Mouse (Mus musculus) midbrain, embryonic 14.5 days (tissue): ENCODE measurements around the gene Rpp40. TPM values are rescaled to one million over a fixed set of nuclear protein-coding genes. Genes with fewer than 3 reads are reported as not detected.

Experiments
- ATAC-seq: fragments of 200-750 bp; cut with Nextera tagmentation; 2 replicates; pipeline ENCODE4 v1.8.0; 2017; ENCODE audit warnings: moderate number of reproducible peaks, moderate library complexity; ENCODE audit not compliant: low FRiP score, low TSS enrichment
- DNase-seq: peaks from one replicate; pipeline ENCODE4 v3.0.0-alpha.2; 2015
- H3K27ac ChIP-seq: fragments of 300-500 bp; sonication (generic); replicated peaks from 2 replicates; pipeline ENCODE4 v1.5.1; 2014; ENCODE audit warnings: mild to moderate bottlenecking, low read depth, low read length, moderate library complexity
- H3K27me3 ChIP-seq: fragments of 300-500 bp; sonication (generic); 2 replicates; pipeline ENCODE4 v1.6.1; 2014; ENCODE audit warnings: low read length, control low read depth, mixed read lengths; ENCODE audit not compliant: control insufficient read depth, insufficient read depth
- H3K36me3 ChIP-seq: fragments of 300-500 bp; sonication (generic); 2 replicates; pipeline ENCODE4 v1.6.1; 2014; ENCODE audit warnings: low read length, control low read depth; ENCODE audit not compliant: control insufficient read depth, insufficient read depth
- H3K4me1 ChIP-seq: fragments of 300-500 bp; sonication (generic); 2 replicates; pipeline ENCODE4 v1.6.1; 2014; ENCODE audit warnings: mild to moderate bottlenecking, antibody characterized with exemption, low read length, control low read depth; ENCODE audit not compliant: control insufficient read depth, insufficient read depth
- H3K4me2 ChIP-seq: fragments of 300-500 bp; sonication (generic); 2 replicates; pipeline ENCODE4 v1.6.1; 2014; ENCODE audit warnings: mild to moderate bottlenecking, low read length, moderate library complexity
- H3K4me3 ChIP-seq: fragments of 300-500 bp; sonication (generic); replicated peaks from 2 replicates; pipeline ENCODE4 v1.5.1; 2014; ENCODE audit warnings: low read depth, low read length
- H3K9ac ChIP-seq: fragments of 300-500 bp; sonication (generic); replicated peaks from 2 replicates; pipeline ENCODE4 v1.6.1; 2014; ENCODE audit warnings: mild to moderate bottlenecking, low read length, moderate library complexity
- H3K9me3 ChIP-seq: fragments of 300-500 bp; sonication (generic); 2 replicates; pipeline ENCODE4 v1.6.1; 2016; ENCODE audit warnings: low read length, control low read depth, mixed read lengths; ENCODE audit not compliant: control insufficient read depth
- WGBS: fragments of 180-500 bp; shearing (Covaris S2); extraction: QIAGEN DNeasy Blood & Tissue Kit; methylation state at CpG from one replicate; pipeline ENCODE4 v1.1.7; 2014; 5-methylcytosine and 5-hydroxymethylcytosine counted together
- polyA plus RNA-seq: library from polyadenylated mRNA; unstranded; fragments of >200 nt; fragmentation: Nextera tagmentation; extraction: Ambion mirVana; gene quantifications from 2 replicates; pipeline ENCODE4 v1.2.1, GENCODE M21; 2014

The Rpp40 gene
- polyA plus RNA-seq, 1 experiment from 2014 or later, result 6.8 TPM

DNA sequence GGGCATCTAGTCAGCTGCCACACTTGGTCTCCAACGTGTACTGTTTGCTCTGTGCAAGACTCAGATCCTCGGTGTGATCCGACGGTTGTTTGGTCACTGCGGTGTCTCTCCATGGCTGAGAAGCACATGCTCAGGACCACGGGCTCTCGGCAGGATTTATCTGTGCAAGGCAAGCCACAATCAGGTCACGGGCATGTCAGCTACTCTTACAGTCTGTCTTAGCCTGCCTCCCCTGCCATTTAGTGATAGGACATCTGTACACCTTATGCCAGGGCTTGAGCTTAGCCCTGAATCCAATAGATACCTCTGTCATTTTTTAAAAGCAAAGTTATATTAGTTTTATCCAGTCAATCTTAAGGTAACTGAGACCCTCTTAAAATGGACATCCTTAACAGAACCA, 35.5 kb downstream of the Rpp40 start:
- no peak overlapping the region for H3K4me2 ChIP-seq
- no peaks in the 10 kb centered on the region for H3K9me3 ChIP-seq
- H3K9ac ChIP-seq, result no peak overlapping the region
- H3K27ac ChIP-seq, result no peak overlapping the region
- DNase-seq (no peak), ATAC-seq (no peak)
- H3K36me3 ChIP-seq, result no peaks in the 10 kb centered on the region
- H3K4me1 ChIP-seq, result no peaks in the 10 kb centered on the region
- H3K27me3 ChIP-seq, result no peaks in the 10 kb centered on the region
- H3K4me3 ChIP-seq, result no peak overlapping the region
- WGBS, result 94% methylated on average over 8 of the region's 8 CpGs

DNA sequence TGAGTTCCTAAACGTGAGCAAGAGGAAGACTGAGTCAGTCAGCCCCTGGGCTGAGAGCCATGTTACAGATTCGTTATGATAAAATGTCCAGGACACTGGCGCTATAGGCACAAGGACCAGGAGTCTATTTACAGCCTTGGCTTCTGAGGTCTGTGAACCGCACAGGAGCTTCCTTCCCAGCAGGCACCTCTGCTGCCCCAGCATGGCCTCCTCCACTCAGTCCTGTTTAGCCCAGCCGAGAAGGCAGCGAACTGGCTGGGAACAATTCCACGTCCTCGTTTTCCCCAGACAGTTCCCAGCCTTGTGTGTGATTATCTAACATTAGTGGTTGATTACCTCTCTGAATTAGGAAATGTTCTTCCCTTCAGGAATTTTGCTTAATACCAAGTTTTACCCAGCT, 45.2 kb downstream of the Rpp40 start:
- Histone ChIP-seq H3K27ac (no peak overlapping the region), H3K4me2 (no peak overlapping the region), H3K27me3 (no peaks in the 10 kb centered on the region), H3K4me3 (no peak overlapping the region), H3K36me3 (no peaks in the 10 kb centered on the region), H3K9ac (no peak overlapping the region), H3K9me3 (no peaks in the 10 kb centered on the region), H3K4me1 (no peaks in the 10 kb centered on the region)
- WGBS, result 75% methylated on average over 8 of the region's 8 CpGs
- DNase-seq (no peak), ATAC-seq (no peak)

DNA sequence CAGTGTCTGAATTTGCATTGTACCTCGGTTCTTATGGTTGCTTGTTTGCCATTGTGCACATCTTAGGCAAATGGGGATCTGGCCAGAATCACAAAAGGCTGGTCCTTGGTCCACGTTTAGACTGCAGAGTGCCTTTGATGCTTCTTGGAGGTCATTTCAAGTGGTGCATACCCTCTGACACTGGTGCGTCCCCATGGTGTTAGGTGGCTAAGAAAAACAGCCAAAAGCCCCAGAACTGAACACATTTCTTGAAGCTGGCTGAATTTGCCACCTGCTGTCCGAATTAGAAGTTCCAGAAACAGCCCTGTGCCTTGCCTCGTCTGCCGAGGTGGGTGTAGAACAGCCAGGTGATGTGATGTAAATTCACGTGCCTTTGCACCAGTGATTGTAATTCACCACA, 48.7 kb downstream of the Rpp40 start:
- ATAC-seq, result no peak
- Histone ChIP-seq H3K4me1 (no peaks in the 10 kb centered on the region), H3K9me3 (no peaks in the 10 kb centered on the region), H3K4me3 (no peak overlapping the region), H3K9ac (no peak overlapping the region), H3K27me3 (no peaks in the 10 kb centered on the region), H3K36me3 (no peaks in the 10 kb centered on the region), H3K27ac (no peak overlapping the region), H3K4me2 (no peak overlapping the region)
- WGBS, result 82% methylated on average over 7 of the region's 7 CpGs
- DNase-seq, result no peak

DNA sequence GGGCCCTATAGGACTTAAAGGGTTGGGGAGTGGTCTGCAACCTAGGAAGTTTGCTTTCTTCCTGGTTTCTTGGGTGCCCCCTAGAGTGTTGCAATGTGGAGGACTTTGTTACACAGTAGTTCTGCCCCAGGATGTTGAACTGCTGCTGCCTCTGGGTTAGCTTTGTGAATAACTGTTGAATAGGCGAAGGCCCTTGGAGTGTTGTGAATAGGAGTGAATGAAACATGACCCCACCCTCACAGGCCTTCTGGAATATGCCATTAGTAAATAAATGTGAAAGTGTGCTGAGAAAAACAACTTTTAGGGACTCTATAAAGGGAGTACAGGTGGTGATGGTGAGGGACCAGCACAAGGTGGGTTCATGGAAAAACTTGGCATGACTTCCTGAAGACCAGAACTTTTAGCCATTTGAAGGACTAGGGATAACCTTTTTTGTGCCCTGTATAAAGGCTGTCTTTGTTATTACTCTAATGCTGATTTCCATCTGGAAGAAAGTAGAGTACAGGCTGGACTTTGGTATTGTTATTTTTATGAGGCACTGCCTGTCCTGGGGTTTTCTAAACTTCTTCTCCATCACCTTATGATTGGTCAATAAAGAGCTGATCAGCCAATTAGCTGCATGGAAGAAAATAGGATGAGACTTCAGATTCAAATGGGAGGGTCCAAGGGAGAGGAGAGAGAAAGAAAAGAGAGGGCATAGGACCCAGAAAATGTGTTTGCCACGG, 53.1 kb downstream of the Rpp40 start:
- Histone ChIP-seq H3K27ac (no peak overlapping the region), H3K36me3 (no peaks in the 10 kb centered on the region), H3K9me3 (no peaks in the 10 kb centered on the region), H3K9ac (no peak overlapping the region), H3K4me3 (no peak overlapping the region), H3K4me1 (no peaks in the 10 kb centered on the region), H3K27me3 (no peaks in the 10 kb centered on the region), H3K4me2 (no peak overlapping the region)
- DNase-seq (no peak), ATAC-seq (no peak)
- 70% methylated on average over 2 of the region's 2 CpGs for WGBS

DNA sequence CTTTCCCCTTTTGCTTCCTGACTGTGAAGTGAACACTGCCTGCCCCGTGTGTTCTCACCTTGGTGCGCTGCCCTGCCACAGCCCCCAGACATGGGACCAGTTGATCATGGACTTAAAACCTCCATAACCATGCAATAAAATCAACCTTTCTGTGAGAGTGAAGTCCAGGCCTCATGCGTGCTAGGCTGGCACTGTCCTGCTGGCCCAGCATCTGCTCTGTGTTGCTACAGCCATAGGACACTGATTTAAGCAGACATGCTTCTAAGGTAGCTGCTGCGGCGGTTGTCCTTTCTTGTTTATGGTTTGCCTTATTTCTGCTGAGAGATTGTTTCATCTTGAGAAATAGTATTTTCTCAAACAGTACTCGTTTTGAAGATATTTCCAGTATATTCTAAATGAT, 54.6 kb downstream of the Rpp40 start:
- Histone ChIP-seq H3K4me2 (no peak overlapping the region), H3K4me3 (no peak overlapping the region), H3K36me3 (no peaks in the 10 kb centered on the region), H3K4me1 (no peaks in the 10 kb centered on the region), H3K9me3 (no peaks in the 10 kb centered on the region), H3K27me3 (no peaks in the 10 kb centered on the region), H3K27ac (no peak overlapping the region), H3K9ac (no peak overlapping the region)
- ATAC-seq (no peak), DNase-seq (no peak)
- 95% methylated on average over 6 of the region's 6 CpGs for WGBS

DNA sequence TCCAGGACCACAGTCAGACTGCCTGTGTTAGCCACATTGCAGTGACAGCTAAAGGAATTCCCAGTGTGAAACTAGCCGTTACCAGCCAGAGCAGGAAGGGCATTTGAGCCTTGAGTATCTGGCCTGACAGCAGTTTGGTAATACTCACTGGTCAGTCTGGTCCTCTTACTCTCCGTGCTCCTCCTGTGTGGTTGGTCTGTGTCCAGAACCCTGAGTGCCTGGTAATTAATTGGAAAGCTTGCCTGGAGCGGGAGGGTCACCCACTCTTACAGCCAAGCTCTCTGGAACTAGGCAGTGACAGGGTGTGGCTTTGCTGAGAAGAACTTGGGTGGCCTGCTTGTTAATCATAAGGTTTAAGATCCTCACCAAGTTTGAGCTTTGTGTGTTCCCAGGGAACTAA, 57.5 kb downstream of the Rpp40 start:
- H3K36me3 ChIP-seq, result no peaks in the 10 kb centered on the region
- DNase-seq (no peak), ATAC-seq (no peak)
- H3K9ac ChIP-seq, result no peak overlapping the region
- H3K4me2 ChIP-seq, result no peak overlapping the region
- 94% methylated on average over 3 of the region's 3 CpGs for WGBS
- no peak overlapping the region for H3K27ac ChIP-seq
- H3K4me1 ChIP-seq, result no peaks in the 10 kb centered on the region
- no peak overlapping the region for H3K4me3 ChIP-seq
- no peaks in the 10 kb centered on the region for H3K9me3 ChIP-seq
- H3K27me3 ChIP-seq, result no peaks in the 10 kb centered on the region

DNA sequence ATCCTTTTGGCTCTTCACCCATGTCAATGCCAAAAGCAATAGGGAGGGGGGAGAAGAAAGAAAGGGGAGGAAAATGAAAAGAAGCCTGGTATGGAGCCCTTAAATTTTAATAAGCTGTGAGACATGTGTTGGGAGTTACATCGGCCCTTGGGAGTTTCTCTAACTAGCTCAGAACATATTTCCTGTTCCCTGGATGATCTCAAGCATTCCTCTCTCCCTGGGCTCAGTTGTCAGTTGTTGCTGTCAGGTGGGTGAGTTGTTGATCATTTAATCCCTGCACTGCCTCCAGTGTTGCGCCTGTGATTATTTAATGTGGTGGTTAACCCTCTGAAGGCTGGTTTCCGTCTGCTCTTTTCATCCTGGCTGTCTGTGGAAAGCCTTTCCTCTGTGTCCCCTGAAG, 60.9 kb downstream of the Rpp40 start:
- Histone ChIP-seq H3K9ac (no peak overlapping the region), H3K9me3 (no peaks in the 10 kb centered on the region), H3K4me1 (no peaks in the 10 kb centered on the region), H3K27me3 (no peaks in the 10 kb centered on the region), H3K36me3 (no peaks in the 10 kb centered on the region), H3K4me2 (no peak overlapping the region), H3K27ac (no peak overlapping the region), H3K4me3 (no peak overlapping the region)
- WGBS, result 52% methylated on average over 3 of the region's 3 CpGs
- DNase-seq (peak; percentile 23), ATAC-seq (no peak; the same call in 1 of the 2 replicates)

Other genes starting within 250 kb of the Rpp40 start
- gene Cdyl, start 246.5 kb downstream of the Rpp40 start, polyA plus RNA-seq, result 5.2 and 6.5 TPM in 2 replicates
- 0.14 and 0.30 TPM in 2 replicates for gene Ppp1r3g, start 52.5 kb upstream of the Rpp40 start, polyA plus RNA-seq
- 27.6 and 33.0 TPM in 2 replicates for gene Fars2, start 211.1 kb upstream of the Rpp40 start, polyA plus RNA-seq
- 40.3 and 45.4 TPM in 2 replicates for gene Lyrm4, start 211.2 kb upstream of the Rpp40 start, polyA plus RNA-seq